In the genomic region with DNA sequence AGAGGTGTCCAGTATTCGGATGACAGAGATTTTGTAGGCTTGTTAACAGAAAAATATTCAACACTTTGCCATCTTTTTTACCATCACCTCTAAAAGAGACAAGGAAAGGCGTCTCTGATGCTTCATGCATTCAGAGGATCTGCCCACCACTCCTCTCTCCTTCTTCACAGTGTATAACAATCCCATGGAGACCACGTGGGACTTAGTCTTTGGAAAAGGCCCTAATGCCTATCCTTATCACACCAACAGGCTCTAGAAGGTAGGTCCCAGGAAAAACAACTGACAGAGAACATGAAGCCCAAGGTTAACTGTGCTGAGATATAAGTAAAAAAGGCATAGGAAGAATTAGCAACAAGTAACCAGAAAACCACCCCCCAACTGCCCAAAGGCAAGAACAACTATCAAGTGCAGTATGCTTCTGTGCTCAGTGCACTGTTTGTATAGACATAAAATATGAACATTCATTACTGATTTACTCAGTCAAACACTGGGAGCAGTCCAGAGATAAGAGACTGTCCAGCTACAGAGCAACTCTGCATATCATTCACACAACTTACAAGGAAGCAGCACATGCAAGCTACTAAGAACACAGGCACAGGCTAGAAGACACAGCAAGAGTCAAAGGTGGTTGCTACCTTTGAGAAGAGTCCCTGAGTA, we compare ENCODE assay signal across 18 mouse cellular contexts. TPM values are rescaled to one million over a fixed set of nuclear protein-coding genes. Genes with fewer than 3 reads are reported as not detected.
"Had no signal": no experiment of that assay in that cellular context is flagged by ENCODE, and none has a peak within 500 bp of the region (broad histone marks: within the 10 kb centered on the region; RNA-seq: fewer than 3 reads in every experiment).

No protein-coding gene starts in this region.

- H3K4me1 ChIP-seq: kidney, embryonic 15.5 days; limb, embryonic 12.5 days; midbrain, embryonic 15.5 days; neural tube, embryonic 12.5 days had no signal

- H3K4me2 ChIP-seq: hindbrain, embryonic 14.5 days; kidney, embryonic 15.5 days; limb, embryonic 12.5 days; liver, embryonic 13.5 days; lung, embryonic 14.5 days; midbrain, embryonic 11.5 days; midbrain, embryonic 15.5 days; neural tube, embryonic 12.5 days had no signal

- H3K27me3 ChIP-seq: kidney, embryonic 15.5 days; limb, embryonic 12.5 days; liver, embryonic 13.5 days; megakaryocyte, embryonic 14.5 days; midbrain, embryonic 15.5 days; neural tube, embryonic 12.5 days had no signal

- H3K4me3 ChIP-seq: kidney, embryonic 15.5 days; limb, embryonic 12.5 days; liver, embryonic 13.5 days; megakaryocyte, embryonic 14.5 days; midbrain, embryonic 15.5 days; neural tube, embryonic 12.5 days had no signal

- H3K27ac ChIP-seq: hindbrain, embryonic 14.5 days; kidney, embryonic 15.5 days; limb, embryonic 12.5 days; liver, embryonic 13.5 days; macrophage; midbrain, embryonic 15.5 days; neural tube, embryonic 12.5 days had no signal

- DNase-seq: kidney, adult 18-20 months; kidney, postnatal 14 days; layer of hippocampus, adult 9-11 months; liver, embryonic 13.5 days; lung, embryonic 14.5 days; lung, postnatal 10 days; right cerebral cortex, postnatal 4 days; thymus, postnatal 36 days had no signal

- H3K9ac ChIP-seq: hindbrain, embryonic 14.5 days; kidney, embryonic 15.5 days; limb, embryonic 12.5 days; liver, embryonic 13.5 days; lung, embryonic 14.5 days; midbrain, embryonic 15.5 days; neural tube, embryonic 12.5 days had no signal

- ATAC-seq: midbrain, embryonic 15.5 days had no signal

- H3K9me3 ChIP-seq: kidney, embryonic 15.5 days; limb, embryonic 12.5 days; liver, embryonic 13.5 days; megakaryocyte, embryonic 14.5 days; midbrain, embryonic 15.5 days; neural tube, embryonic 12.5 days had no signal

RNA-seq across cellular contexts. Expression of gene Ccdc74a, which starts 54.2 kb away (rescaled TPM):
- total RNA-seq: monocyte, adult 5-6 weeks; neutrophil, adult 5-6 weeks had no signal
